Mouse (Mus musculus) small intestine, adult 2 months (tissue): ENCODE measurements at regions not wholly inside any gene's neighbourhood (a gene's known extent, or its start where the extent isn't known, plus 50 kb on each side); places are given as distances from the start of the nearest gene placed in this dataset.

Experiments
- CTCF ChIP-seq: fragments of 200-500 bp; IDR thresholded peaks from 2 replicates; pipeline ENCODE4 v1.5.1; 2012; ENCODE audit warnings: low read depth, mild to moderate bottlenecking, control low read depth, inconsistent platforms, low read length, moderate library complexity, mixed read lengths; ENCODE audit not compliant: insufficient replicate concordance, insufficient read length; ENCODE audit errors: extremely low read depth
- POLR2A ChIP-seq: fragments of 200-500 bp; IDR thresholded peaks from 2 replicates; pipeline ENCODE4 v1.6.1; 2012; ENCODE audit warnings: low read depth, mild to moderate bottlenecking, control low read depth, inconsistent platforms, low read length, moderate library complexity

DNA sequence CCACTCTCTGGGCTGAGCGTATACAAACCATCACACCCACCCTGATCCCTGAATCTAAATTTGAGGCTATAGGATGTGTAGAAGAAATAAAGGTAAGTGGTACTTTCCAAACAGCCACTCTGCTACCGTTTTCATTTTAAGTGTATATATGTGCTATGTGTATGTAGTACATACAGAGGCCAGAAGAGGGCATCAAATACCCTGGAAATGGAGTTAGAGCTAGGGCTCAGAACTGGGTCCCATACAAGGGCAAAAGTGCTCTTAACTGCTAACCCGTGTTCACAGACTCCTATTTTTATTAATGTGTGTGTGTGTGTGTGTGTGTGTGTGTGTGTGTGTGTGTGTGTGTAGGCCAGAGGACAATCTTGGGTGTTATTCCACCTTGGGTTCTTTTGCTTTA lies 51.6 kb upstream of the Lrfn2 start:
- TF ChIP-seq POLR2A (no peak), CTCF (no peak)
